Mouse (Mus musculus) thymus, postnatal 0 days (tissue): Measurements from ENCODE around the gene Rfng. TPM values are rescaled to one million over a fixed set of nuclear protein-coding genes. Genes with fewer than 3 reads are reported as not detected.
A peak's percentile ranks its signal among the peaks of the same experiment; 100 is the strongest.
"Not testable (repeated sequence)": the region's sequence is repeated elsewhere in the genome, so short reads cannot be mapped to it uniquely, and the experiment has no call there.

Source experiments
- DNase-seq: peaks from one replicate; pipeline ENCODE4 v3.0.0-alpha.2; 2015; ENCODE audit warnings: low spot score
- polyA plus RNA-seq: library from polyadenylated mRNA; unstranded; fragments of >200 nt; fragmentation: Nextera tagmentation; extraction: Ambion mirVana; gene quantifications from 2 replicates; pipeline ENCODE4 v1.2.1, GENCODE M21; 2015

The Rfng gene
- polyA plus RNA-seq, 1 experiment from 2014 or later, result 23.7 TPM

DNA sequence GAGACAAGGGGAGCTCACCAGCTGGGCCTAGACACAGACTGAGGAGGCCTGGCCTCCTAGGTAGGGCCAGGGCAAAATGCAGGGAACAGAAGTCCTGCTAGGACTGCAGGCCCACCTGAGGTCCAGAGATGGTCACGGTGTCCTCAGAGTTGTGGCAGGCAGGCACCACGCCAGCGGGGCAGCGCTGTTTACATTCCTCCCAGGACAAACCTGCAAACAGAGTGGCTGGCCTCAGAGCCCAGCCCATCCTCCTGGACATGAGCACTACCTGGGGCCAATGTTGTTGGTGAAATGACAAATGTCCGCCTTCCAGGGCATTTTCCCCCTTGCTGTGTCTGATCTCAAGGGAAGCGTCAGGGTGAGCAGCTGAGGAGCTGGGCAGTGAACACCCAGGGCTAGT lies 33.4 kb upstream of the Rfng start:
- DNase-seq, result no peak

DNA sequence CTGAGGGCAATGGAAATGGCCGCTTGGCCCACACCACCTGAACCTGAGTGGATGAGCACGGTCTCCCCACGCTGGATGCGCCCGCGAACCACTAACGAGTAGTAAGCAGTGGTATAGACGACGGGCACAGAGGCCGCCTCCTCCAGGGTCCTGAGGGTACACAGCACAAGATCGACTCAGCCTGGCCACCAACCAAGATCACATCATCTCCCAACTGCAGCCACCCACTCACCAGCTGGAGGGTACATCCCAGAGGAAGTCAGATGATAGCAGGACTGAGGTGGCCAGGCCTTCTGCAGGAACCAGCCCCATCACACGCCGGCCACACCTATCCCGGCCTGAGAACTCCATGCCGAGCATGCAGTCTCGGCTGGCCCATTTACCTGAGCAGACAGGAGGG lies 28.1 kb upstream of the Rfng start:
- no peak for DNase-seq

DNA sequence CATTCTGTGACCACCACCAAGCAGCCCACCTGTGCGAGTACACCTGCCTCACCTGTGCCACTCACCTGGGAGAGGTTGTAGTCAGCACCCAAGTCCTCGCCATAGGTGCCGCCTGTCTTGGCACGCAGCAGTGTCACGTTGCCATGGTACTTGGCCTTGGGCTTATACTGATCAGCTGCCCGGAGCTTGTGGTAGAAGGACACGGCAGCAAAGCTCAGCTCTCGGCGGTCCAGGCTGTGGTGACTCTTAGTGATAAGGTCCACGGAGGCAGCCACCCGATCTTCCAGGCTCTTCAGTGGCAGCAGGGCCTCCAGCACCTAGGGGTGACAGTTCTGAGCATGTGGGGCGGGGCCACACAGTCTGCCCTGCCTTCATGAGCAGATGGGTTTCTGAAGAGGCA lies 24.0 kb upstream of the Rfng start:
- DNase-seq, result no peak

DNA sequence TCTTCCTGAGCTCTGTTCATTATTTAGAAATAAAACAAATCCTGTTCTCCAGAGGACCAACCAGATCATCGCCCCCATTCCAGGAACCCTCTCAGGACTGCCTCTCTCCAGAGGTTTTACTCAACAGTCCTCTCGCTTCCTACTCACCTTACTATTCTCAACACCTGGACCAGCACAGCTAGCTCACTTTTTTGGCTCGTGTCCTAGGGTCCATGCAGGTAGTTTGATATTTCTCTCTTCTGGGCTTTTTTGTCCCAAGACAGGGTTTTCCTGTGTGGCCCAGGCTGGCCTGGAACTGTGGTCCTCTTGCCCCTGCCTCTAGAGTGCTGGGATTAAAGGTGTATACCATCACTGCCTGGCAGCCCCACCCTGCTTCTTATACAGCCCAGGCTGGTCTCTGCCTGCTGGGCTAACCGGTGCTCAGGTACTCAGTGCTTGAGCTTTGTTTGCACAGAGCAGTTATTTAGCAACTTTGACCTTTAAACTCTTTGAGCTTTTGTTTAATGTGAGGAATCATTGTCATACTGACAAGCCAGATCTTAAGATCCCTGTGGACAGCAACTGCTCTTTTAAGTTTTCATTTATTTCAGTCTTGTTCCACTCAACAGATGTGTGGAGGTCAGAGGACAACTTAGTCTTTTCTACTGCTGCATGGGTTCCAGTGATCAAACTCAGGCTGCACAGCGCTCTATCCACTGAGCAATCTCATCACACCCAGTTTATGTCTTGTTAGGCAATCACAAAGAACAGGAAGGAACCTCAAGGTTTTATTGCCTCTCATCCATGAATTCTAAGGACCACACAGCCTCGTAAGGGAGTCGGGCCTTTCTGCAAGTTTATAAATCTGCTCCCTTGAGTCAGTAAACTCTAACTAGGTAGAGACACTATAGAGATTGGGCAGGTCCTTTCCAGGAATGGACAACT lies 21.6 kb upstream of the Rfng start:
- no peak for DNase-seq

DNA sequence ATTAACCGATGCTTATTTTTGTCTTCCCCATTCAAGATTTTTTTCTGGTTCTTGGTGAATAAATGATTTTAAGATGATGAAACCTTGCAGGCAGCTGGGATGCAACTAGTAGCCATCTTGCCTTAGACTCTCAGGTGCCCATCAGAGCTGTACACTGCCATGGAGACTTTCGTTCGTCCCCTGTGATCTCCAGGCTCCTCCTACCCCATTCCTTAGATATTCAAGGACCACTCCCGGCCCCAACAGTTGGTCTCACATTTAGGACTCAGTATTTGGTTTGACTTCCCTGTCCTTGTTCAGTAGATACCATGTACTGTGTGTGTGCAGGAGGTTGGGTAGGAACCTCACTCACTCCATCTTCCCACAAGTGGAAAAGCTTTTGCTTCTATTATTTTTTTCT lies 20.8 kb upstream of the Rfng start:
- no peak for DNase-seq

DNA sequence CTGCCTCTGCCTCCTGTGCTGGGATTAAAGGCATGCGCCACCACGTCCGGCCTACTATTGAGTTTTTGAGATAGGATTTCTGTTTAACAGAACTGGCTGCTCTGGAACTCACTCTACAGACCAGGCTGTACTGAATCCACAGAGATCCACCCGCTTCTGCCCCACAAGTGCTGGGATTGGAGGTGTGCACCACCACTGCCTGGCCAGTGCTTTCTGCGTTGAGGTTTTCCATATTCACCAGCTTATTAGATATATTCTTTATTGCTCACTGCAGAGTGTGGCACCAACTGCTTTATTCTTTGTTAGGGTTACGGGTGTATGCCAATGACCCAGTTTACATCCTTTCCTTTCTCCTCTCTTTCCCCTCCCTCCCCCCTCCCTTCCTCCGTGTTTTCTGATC lies 20.3 kb upstream of the Rfng start:
- no peak for DNase-seq

DNA sequence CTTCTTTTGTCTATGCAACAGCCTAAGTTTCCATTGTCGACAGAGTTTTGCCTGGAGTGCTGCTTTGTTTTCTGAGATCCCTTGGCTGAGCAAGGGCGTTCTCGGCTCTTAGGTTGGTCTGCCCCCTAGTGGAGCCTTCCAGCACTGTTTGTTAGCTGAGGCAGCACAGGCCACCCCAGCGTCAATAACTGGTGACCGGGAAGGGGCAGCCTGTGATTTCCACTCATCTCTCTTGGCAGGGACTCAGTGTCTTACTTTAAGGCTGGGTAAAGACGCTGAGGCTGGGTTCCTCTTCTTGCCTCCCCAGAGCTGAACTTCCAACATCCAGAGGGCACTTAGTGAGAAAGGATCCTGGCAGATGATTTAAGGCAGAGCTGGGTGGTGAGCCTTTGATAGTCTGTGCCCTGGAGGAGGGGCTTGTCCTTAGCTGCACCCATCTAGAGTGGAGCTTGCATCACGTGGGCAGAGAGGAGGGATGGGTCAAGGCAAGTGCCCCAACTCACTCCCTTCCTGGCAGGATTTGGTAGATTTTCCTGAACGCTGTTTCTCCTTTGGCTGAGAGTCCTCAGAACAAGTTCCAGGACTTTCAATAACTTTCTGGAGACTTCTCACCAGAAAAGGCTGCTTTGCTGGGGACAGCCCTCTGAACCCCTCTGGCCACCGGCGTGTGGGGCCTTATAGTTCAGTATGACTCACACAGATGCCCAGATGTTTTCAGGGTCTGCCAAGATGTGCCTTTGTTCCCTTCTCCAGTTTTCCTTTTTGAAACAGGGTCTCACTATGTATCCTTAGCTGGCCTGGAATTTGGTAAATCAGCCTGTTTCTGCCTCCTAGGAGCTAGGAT lies 16.3 kb upstream of the Rfng start:
- DNase-seq, result peak; percentile 83

DNA sequence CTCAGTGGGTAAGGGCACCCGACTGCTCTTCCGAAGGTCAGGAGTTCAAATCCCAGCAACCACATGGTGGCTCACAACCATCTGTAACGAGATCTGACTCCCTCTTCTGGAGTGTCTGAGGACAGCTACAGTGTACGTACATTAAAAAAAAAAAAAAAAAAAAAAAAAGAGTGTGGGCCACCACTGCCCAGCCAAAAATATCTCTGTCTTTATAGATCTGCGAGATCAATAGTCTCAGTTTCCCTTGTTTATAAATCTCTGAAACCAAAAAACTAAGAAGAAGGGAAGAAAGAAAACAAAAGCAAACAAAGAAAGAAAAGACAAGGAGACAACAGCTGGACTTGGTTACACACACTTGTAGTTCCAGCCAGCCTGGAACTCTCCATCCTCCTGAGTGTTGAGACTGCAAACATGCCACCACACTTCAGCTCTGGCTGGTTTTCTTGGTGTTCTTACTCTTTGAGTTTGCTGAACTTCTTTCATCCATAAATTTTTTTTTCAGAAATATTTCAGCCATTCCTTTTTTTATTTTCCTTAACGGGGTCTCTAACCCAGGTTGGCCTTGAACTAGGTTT lies 15.4 kb upstream of the Rfng start:
- no peak for DNase-seq

DNA sequence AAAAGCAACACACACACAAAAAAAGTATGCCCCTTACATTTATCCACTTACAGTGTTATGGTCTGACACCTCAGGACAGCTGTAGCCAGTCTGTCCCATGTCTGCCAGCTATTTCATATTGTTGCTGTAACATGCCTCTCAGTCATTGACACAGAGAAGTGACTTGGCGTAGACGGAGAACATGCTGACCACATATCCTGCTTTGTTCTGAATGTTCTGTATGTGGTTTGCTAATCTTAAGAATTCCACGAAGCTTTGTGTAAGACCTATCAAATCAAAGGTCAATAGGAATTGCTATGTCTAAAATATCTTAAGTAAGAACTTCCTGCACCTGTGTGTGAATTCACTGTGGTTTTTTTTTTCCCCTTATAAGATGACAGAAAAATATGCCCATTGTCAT lies 14.2 kb upstream of the Rfng start:
- DNase-seq, result no peak

DNA sequence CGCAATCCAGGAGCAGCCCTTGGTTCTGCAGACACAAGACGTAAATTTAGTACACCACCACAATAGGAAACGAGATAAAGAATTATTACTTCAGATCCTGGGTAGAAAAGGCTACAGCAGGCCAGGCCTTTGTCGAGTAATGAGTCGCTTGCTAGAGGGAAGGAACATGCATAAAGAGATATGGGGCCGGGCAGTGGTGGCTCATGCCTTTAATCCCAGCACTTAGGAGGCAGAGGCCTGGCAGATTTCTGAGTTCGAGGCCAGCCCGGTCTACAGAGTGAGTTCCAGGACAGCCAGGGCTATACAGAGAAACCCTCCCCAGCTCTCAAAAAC lies 12.6 kb upstream of the Rfng start:
- DNase-seq, result no peak

DNA sequence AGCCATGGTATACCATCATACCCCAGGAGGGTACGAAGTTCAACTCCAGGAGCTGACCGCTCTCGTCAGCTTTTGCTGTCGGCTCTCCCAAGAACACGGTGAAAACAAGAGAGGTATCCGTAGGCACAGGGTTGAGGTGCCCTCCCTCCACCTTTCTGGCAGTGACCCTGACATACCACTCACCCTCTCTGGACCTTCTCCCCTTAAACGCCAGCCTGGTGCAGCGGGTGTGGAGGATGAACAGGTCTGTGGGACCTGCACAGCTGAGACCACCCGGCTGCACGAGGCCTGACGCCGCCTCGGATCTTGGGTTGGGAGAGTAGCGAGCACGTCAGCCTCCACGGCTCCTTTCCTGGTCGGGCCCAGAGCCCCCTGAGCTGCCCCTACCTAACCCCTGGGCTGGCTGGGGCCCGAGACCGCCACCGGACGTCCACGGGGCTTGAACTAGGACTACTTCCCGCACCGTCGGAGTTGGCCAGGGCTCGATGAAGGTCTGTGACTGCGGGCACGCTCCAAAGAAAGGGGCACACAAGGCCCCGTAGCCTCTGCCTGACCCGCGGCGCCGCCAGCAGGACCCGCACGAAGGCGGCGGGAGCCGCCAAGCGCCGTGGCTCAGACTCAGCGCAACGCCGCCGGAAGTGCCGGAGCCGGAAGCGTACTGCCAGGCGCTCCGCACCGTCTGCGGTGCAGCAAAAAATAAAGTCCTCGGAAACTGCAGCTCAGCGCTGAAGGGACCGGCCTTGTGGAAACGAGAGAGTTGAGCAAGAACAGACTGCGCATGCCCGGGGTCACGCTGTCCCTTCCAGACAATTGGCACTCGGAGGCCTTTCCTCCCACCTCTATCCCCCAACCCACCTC lies 12.0 kb upstream of the Rfng start, which contains the start of gene Dus1l:
Gene Dus1l, minus strand, starts transcription at position 648 of the 858 bp plus-strand sequence.
- DNase-seq, result peak; percentile 97

DNA sequence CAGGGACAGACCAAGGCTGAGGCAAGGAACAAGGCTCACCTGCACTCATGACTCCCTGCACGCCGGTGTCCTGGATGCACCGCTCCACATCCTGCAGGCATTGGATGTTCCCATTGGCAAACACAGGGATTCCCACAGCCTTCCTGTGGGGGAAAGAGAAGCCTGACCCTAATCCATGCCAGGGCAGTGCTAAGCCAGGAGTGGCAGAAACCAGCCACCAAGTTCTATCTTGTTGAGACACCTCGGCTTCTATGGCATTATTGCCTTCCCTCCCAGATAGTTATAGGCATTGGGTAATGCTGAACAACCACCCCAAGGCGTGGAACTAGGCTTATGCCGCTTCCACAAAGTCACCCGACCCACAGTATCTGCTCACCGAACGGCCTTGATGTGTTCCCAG lies 8.6 kb upstream of the Rfng start:
- no peak for DNase-seq

DNA sequence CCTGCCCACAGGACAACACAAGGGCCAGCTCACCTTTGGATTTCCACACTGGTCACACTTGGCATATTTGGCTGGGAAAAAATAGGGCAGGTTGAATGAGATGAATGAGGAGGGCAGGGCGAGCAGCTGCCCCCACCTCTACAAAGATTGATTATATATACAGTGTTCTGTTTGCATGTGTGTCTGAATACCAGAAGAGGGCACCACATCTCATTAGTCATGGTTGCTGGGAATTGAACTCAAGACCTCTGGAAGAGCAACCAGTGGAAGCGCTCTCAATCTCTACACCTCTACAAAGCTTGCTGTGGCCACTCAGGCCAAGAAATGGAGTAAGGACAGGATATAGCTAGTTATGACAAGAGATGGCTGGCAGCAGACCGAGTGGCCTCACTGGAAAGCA lies 5.8 kb upstream of the Rfng start:
- DNase-seq, result no peak

DNA sequence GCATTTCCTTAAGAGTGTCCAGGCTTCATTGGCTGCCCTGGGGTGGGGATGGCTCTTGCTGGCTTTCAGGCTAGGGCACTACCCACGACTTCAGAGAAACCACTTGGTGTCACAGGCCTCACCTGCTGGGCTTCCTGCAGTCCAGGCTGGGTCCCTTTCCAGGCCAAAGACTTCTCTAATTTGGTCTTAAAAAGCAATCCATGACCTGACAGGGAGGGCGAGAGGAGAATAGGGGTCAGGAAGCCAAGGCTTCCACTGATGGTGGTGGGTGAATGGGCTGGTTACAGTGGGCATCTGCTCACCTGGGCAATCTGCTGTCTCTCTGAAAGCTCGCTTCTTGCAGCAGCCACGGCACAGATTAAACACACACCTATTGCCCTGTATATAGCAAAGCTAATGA lies 5.3 kb upstream of the Rfng start:
- no peak for DNase-seq

DNA sequence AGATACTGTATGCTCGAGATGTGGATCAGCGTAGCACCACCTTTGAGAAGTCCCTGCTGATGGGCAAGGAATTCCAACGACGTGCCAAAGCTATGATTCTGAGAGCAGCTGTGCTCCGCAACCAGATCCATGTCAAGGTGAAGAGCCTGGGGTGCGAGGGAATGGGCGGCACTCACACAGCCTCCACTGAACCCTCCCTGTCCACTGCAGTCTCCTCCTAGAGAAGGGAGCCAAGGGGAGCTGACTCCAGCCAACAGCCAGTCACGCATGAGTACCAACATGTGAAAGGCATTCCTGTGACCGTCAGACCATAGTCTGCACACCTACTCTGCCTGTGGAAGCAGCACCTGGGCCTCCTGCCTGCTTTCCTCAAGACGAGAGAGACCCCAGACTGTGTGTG lies 4.5 kb upstream of the Rfng start:
- DNase-seq, result not testable (repeated sequence)

DNA sequence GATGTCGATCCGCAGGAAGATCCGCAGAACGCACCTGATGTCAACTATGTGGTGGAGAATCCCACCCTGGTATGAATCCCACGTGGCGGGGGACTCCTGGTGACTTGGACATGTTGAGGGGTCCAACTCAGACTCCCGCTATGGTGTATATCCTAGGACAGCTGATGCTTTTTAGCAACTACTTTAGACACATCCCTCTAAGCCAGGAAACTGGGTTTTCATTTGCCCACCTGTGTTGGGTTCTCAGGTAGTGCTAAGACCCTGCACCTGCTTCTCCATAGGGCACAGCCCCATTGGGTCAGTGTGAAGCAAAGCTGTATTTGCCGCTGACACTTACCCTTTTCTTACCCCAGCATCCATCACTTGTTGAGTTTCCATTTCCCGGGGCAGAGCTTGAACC lies 1.1 kb upstream of the Rfng start:
- DNase-seq, result no peak

DNA sequence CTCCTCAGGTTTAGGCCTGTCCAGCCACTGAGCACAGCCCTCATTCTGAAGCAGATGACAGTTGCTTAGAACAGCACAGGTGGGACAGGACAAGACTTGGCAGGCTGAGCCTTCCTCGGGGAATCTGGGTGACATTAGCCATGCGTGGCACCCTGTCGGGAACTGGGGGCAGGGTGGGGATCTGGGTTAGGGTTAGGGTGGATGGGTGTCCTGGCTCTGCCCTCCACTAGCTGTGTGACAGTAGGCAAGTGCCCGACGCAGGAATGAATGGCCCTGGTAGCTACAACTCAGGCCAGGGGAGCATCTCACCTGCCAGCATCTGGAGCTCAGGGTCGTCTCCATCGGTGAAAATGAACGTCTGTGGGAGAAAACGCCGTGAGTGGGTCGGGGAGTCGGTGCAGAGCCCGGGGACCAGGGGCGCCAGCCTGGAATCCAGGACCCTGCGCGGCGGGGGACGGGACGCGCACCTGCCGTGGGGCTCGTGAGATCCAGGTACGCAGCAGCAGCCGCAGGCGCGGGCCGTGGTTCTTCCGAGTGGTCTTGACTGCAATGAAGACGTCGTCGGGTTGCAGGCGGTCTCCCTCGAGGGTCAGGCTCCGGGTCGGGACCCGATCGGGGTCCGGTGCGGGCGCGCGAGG lies 462 bp downstream of the Rfng start:
- no peak for DNase-seq

DNA sequence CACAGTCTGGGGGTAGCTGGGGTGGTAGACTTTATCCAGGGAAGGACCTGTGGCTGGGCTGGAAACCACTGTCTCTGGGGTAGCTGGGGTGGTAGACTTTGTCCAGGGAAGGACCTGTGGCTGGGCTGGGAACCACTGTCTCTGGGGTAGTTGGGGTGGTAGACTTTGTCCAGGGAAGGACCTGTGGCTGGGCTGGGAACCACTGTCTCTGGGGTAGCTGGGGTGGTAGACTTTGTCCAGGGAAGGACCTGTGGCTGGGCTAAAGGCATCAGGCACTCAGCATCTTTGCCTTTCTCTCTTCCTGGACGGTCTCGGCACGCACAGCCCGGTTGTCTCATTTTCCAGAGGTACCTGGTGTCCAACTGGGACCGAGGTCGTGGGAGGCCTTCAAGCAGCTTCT lies 2.6 kb downstream of the Rfng start:
- not testable (repeated sequence) for DNase-seq

DNA sequence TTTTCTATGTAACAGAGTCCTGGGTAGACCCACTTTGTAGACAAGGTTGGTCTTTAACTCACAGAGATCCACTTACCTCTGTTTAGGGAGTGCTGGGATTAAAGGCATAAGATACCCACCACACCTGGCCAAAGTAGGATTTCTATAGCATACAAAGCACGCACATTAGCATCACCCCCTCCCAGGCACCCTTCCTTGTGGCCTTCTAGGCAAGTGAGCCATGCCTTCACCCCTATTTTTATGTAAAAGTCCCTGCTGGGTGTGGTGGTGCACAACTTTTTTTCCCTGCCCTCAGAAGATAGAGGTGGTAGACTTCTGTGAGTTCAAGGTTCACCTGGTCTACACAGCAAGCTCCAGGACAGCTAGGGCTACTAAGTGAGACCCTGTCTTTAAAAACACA lies 4.1 kb downstream of the Rfng start:
- DNase-seq, result no peak

DNA sequence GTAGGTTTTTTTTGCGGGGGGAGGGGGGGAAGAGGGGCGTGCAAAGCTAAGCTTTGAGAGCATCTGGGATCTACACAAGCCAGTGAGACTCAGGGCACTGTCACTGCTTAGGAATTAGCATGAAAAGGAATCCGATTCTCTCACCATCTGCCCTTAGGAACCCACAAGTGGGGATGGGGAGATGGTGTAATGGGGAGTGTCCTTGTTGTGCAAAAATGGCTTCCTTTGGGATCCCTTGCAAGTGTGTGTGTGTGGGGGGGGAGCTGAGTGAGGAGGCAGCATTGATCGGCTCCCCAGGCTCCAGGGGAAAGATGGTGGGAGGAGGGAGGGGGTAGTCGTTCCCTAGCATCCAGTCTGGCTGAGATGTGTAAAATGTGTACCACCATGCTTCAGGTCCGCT lies 6.9 kb downstream of the Rfng start:
- DNase-seq, result no peak
